Mouse (Mus musculus): ENCODE data around the gene Gm45844. TPM values are rescaled to one million over a fixed set of nuclear protein-coding genes. Genes with fewer than 3 reads are reported as not detected.
"Not testable (repeated sequence)": the region's sequence is repeated elsewhere in the genome, so short reads cannot be mapped to it uniquely, and the experiment has no call there.

Gene Gm45844
- polyA plus RNA-seq (2015; fragmentation: Nextera tagmentation; extraction: Ambion mirVana) = 0.69 and 0.79 TPM in 2 replicates

DNA sequence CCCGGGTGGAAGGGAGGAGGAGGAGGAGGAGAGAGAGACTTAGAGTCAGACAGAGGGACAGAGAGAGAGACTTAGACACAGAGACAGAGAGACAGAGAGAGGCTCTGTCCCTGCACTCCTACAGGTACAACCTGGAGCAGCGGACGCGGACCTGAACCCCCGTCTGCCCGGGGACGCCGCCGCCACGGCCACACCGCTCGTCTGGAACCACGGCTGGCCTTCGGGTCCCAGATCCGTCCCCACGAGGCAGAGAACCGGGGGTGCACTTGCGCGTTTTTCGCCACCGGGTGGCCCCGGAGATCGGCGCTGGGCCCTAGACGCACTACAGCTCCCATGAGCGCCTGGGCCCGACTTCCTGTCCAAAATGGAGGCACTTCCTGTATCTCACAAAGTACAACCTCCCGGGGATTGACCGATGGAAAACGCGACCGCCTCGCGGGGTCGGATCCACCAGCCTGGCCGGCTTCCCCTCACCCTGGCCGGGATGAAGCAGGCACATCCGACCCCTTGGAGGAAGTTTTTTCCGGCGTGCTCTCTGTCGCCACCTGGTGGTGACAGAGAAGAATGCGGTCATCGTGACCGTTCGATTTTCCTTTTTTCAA lies at the start of gene Gm45844:
Gene Gm45844 (minus strand): TSS at position 324 of the 602 bp plus-strand sequence.
- WGBS (ENCODE audit: insufficient replicate concordance) = 42% methylated on average over 45 of the region's 45 CpGs
- H3K27me3 ChIP-seq (ENCODE audit: control insufficient read depth, insufficient read depth, low read depth, low read length); H3K36me3 ChIP-seq (ENCODE audit: control insufficient read depth, insufficient read depth); H3K9me3 ChIP-seq (replicated peaks; ENCODE audit: control insufficient read depth, low read length); H3K4me1 ChIP-seq (ENCODE audit: control insufficient read depth, low read depth, low read length); H3K27ac ChIP-seq (ENCODE audit: low read length): not testable (repeated sequence)
- Histone ChIP-seq H3K4me3 (ENCODE audit: low read depth, low read length) (peak within 1 kb of the TSS; percentile 36), H3K4me2 (ENCODE audit: low read depth, low read length) (peak within 1 kb of the TSS; percentile 47), H3K9ac (ENCODE audit: low read depth, low read length) (0 out of 2 replicates have a peak within 1 kb of the TSS, but pooled peaks have one; percentile 8)
- ATAC-seq (ENCODE audit: low read depth) = peak; percentile 98

DNA sequence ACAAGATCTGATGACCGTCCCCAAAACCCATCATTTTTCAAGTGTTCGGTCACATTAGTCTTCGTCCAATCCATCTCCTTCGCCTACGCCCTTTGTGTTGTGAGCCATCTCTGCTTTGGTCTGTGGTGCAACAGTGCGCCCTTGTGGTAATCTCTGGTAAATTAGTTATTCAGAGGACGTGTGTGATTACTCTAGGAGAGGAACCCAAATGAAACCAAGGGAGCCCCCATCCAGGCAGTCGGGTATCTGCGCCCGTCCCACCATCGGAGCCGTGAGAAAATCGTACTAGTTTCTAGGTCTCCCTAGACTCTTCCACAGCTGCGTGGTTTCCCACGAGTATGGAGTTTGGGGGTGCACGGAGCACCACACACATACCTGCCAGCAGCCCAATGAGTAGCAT lies 17.5 kb upstream of the Gm45844 start:
- Histone ChIP-seq H3K36me3 (ENCODE audit: control insufficient read depth, insufficient read depth) (peaks cover 11% of the 10 kb centered on the region), H3K27me3 (ENCODE audit: control insufficient read depth, insufficient read depth, low read depth, low read length) (peaks cover 7% of the 10 kb centered on the region), H3K9me3 (replicated peaks; ENCODE audit: control insufficient read depth, low read length) (peaks cover 3% of the 10 kb centered on the region; the same call in 1 of the 2 replicates), H3K4me3 (ENCODE audit: low read depth, low read length) (no peak overlapping the region), H3K4me2 (ENCODE audit: low read depth, low read length) (no peak overlapping the region), H3K27ac (ENCODE audit: low read length) (no peak overlapping the region), H3K4me1 (ENCODE audit: control insufficient read depth, low read depth, low read length) (peaks cover 3% of the 10 kb centered on the region), H3K9ac (ENCODE audit: low read depth, low read length) (no peak overlapping the region)
- WGBS (ENCODE audit: insufficient replicate concordance) = 73% methylated on average over 16 of the region's 16 CpGs
- ATAC-seq (ENCODE audit: low read depth) = no peak

DNA sequence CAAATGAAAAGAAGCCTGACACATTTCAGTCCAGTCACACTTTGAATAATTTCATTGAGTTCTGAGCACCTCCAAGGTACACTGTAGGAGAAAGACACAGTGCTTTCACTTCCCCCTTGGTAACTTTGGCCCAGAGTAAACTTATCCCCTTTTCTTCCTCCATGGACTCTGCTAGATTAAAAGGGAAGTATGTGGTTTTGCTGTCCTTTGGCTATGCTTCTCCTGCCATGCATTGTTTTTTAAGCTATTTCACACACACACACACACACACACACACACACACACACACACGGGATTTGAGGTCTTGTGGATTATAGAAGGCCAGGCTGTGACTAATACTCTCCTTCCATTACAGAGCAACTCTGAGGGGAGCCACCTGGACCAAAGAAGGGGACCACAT lies 3.3 kb upstream of the Gm45844 start:
- Histone ChIP-seq H3K27ac (ENCODE audit: low read length) (no peak overlapping the region), H3K36me3 (ENCODE audit: control insufficient read depth, insufficient read depth) (peaks cover 9% of the 10 kb centered on the region; the same call in 1 of the 2 replicates), H3K9ac (ENCODE audit: low read depth, low read length) (no peak overlapping the region), H3K9me3 (replicated peaks; ENCODE audit: control insufficient read depth, low read length) (peaks cover 3% of the 10 kb centered on the region), H3K4me1 (ENCODE audit: control insufficient read depth, low read depth, low read length) (no peaks in the 10 kb centered on the region), H3K27me3 (ENCODE audit: control insufficient read depth, insufficient read depth, low read depth, low read length) (no peaks in the 10 kb centered on the region), H3K4me3 (ENCODE audit: low read depth, low read length) (no peak overlapping the region), H3K4me2 (ENCODE audit: low read depth, low read length) (no peak overlapping the region)
- no peak for ATAC-seq (ENCODE audit: low read depth)
- WGBS (ENCODE audit: insufficient replicate concordance) = 10% methylated on average over 1 of the region's 1 CpGs

DNA sequence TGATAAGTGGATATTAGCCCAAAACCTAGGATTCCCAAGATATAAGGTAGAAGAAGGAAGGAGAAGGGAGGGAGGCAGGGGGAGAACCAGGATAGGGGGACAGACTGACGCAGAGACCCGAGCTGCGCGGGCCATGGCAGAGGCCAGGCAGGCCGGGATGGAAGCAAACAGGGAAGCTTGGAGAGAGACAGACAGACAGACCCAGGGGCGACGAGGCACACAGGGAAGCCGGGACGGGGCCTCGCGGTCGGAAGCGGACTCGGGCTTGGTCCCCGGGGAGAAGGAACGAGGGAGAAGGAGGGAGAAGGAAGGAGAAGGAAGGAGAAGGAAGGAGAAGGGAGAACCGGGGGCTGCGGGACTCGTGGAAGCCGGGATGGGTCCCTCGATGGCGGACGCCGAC lies 533 bp downstream of the Gm45844 start:
- H3K4me3 ChIP-seq (ENCODE audit: low read depth, low read length) = peak overlapping the region; percentile 36
- not testable (repeated sequence) for H3K4me1 ChIP-seq (ENCODE audit: control insufficient read depth, low read depth, low read length); H3K36me3 ChIP-seq (ENCODE audit: control insufficient read depth, insufficient read depth); H3K9me3 ChIP-seq (replicated peaks; ENCODE audit: control insufficient read depth, low read length); H3K27me3 ChIP-seq (ENCODE audit: control insufficient read depth, insufficient read depth, low read depth, low read length); H3K9ac ChIP-seq (ENCODE audit: low read depth, low read length); H3K27ac ChIP-seq (ENCODE audit: low read length)
- peak overlapping the region; percentile 47 for H3K4me2 ChIP-seq (ENCODE audit: low read depth, low read length)
- 54% methylated on average over 24 of the region's 24 CpGs for WGBS (ENCODE audit: insufficient replicate concordance)
- ATAC-seq (ENCODE audit: low read depth) = peak; percentile 20

DNA sequence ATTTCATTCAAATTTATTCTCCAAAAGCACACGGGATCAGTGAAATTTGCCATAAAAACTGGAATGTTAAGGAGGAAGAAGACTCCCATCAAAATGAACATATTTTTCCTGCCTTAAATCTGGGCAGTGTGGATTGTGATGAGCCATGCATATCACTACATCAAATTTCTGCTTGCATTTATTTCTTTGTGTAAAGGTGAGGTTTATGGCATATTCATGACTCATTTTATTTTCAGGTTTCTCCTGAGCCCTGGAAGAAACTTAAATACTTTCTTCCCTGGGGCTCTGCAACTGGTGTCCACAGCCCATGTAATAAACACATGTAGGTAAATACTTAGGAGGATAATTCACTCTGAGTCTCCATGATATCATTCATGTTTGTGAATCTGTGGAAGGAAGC lies 30.9 kb downstream of the Gm45844 start, which contains the start of gene Vmn2r29:
Gene Vmn2r29 (minus strand): TSS at position 101 of the 400 bp plus-strand sequence.
- H3K4me3 ChIP-seq (ENCODE audit: low read depth, low read length); H3K27me3 ChIP-seq (ENCODE audit: control insufficient read depth, insufficient read depth, low read depth, low read length); H3K9ac ChIP-seq (ENCODE audit: low read depth, low read length); ATAC-seq (ENCODE audit: low read depth); H3K9me3 ChIP-seq (replicated peaks; ENCODE audit: control insufficient read depth, low read length); H3K27ac ChIP-seq (ENCODE audit: low read length); H3K4me2 ChIP-seq (ENCODE audit: low read depth, low read length); H3K36me3 ChIP-seq (ENCODE audit: control insufficient read depth, insufficient read depth); H3K4me1 ChIP-seq (ENCODE audit: control insufficient read depth, low read depth, low read length): not testable (repeated sequence)
- no CpG with 5 or more reads among the region's 1 CpGs for WGBS (ENCODE audit: insufficient replicate concordance)

DNA sequence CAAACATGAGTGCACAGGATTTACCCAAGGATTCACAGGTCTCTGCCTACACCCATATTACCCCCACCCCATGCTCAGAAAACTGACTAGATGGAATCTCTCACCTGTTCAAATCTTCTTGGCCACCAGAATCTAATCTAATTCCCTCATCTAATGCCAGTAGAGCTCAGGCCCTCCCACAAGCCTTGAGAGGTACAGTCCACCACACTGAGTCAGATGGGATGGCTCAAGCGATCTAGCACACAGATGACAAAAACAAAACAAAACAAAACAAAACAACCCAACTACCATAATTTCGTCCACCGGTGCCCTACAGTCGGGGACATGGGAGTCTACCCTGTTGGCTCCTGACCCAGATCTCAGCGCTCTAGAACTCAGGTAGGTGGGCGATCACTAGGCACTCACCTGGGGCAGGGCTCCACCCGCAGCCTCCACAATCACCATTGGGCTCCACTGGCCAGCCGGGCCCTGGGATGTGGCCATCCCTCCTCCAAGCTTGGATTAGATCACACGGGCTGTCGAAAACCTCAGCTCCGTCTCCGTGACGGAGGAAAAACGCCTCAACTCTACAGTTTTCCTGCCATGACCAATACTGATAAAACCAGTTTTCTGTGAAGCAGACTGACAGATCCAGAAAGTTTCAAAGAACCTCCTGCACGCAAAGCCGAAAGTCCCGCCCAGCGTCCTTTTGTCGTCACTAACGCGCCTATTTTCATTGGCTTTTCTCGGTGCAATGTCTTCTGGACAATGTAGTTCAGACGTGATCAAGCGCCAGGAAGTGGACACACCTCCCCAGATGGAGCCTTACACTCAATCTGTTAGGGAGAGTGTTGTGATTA lies 68.6 kb downstream of the Gm45844 start, which contains the start of gene Zfp772:
Gene Zfp772 (minus strand): TSS at position 686 of the 839 bp plus-strand sequence.
- WGBS (ENCODE audit: insufficient replicate concordance) = 2% methylated on average over 23 of the region's 24 CpGs
- Histone ChIP-seq H3K4me3 (ENCODE audit: low read depth, low read length) (peak within 1 kb of the TSS; percentile 57), H3K9ac (ENCODE audit: low read depth, low read length) (peak within 1 kb of the TSS; percentile 41), H3K4me2 (ENCODE audit: low read depth, low read length) (peak within 1 kb of the TSS; percentile 64)
- ATAC-seq (ENCODE audit: low read depth); H3K27me3 ChIP-seq (ENCODE audit: control insufficient read depth, insufficient read depth, low read depth, low read length); H3K9me3 ChIP-seq (replicated peaks; ENCODE audit: control insufficient read depth, low read length); H3K4me1 ChIP-seq (ENCODE audit: control insufficient read depth, low read depth, low read length); H3K36me3 ChIP-seq (ENCODE audit: control insufficient read depth, insufficient read depth); H3K27ac ChIP-seq (ENCODE audit: low read length): not testable (repeated sequence)

DNA sequence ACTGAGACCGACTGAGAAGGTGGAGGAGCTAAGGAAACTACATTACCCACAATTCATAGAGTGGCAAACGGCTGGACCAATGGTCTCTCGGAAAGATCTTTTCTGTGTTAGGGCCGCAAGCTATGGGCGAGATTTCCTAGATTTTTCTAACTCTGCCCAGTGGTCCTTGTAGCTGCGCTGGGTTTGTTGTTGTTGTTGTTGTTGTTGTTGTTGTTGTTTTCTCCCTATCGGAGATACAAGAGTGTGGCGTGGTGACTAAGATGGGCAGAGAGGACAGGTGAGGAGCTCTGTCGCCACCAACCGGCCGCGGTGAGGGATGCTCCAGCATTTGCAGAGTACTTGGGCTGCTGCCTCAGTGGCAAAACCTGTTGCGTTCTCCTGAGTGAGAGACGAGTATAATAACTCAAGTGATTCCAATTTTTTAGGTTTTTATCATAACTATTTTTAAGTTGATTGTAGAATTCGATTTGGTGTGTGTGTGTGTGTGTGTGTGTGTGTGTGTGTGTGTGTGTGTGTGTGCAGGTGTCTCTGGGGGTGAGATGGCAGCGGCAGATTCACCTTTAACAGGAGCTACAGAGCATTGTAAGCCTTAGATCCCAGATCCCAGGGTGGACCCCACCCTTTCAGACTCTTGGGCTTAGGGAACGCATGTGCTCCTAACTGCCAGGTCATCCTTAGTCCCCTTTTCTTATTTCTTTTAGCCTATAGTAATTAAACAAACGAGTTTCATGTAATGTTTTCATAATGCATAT lies 89.7 kb downstream of the Gm45844 start:
- H3K4me3 ChIP-seq (ENCODE audit: low read depth, low read length) = peak overlapping the region; percentile 63
- peak; percentile 89 for ATAC-seq (ENCODE audit: low read depth)
- WGBS (ENCODE audit: insufficient replicate concordance) = 6% methylated on average over 18 of the region's 18 CpGs
- peak overlapping the region; percentile 61 for H3K4me2 ChIP-seq (ENCODE audit: low read depth, low read length)
- H3K4me1 ChIP-seq (ENCODE audit: control insufficient read depth, low read depth, low read length) = peaks cover 5% of the 10 kb centered on the region; the same call in 1 of the 2 replicates
- no peaks in the 10 kb centered on the region for H3K9me3 ChIP-seq (replicated peaks; ENCODE audit: control insufficient read depth, low read length)
- H3K27ac ChIP-seq (ENCODE audit: low read length) = no peak overlapping the region
- H3K27me3 ChIP-seq (ENCODE audit: control insufficient read depth, insufficient read depth, low read depth, low read length) = no peaks in the 10 kb centered on the region
- no peaks in the 10 kb centered on the region for H3K36me3 ChIP-seq (ENCODE audit: control insufficient read depth, insufficient read depth)
- no peak overlapping the region; the same call in 1 of the 2 replicates for H3K9ac ChIP-seq (ENCODE audit: low read depth, low read length)

- ATAC-seq (ENCODE audit: low read depth) = peak; percentile 33
- H3K4me2 ChIP-seq (ENCODE audit: low read depth, low read length) = peak overlapping the region; percentile 61
- no peak overlapping the region for H3K27ac ChIP-seq (ENCODE audit: low read length)
- peaks cover 5% of the 10 kb centered on the region; the same call in 1 of the 2 replicates for H3K4me1 ChIP-seq (ENCODE audit: control insufficient read depth, low read depth, low read length)
- no peaks in the 10 kb centered on the region for H3K36me3 ChIP-seq (ENCODE audit: control insufficient read depth, insufficient read depth)
- 16% methylated on average over 13 of the region's 13 CpGs for WGBS (ENCODE audit: insufficient replicate concordance)
- peak overlapping the region; percentile 63 for H3K4me3 ChIP-seq (ENCODE audit: low read depth, low read length)
- no peaks in the 10 kb centered on the region for H3K27me3 ChIP-seq (ENCODE audit: control insufficient read depth, insufficient read depth, low read depth, low read length)
- H3K9ac ChIP-seq (ENCODE audit: low read depth, low read length) = no peak overlapping the region; the same call in 1 of the 2 replicates
- H3K9me3 ChIP-seq (replicated peaks; ENCODE audit: control insufficient read depth, low read length) = no peaks in the 10 kb centered on the region
These were observed 90.5 kb downstream of the Gm45844 start for GRCm38 (mm10) chr7:7187417-7188190.

All from liver, embryonic 16.5 days (tissue).